Mouse (Mus musculus) bone marrow, adult 2 months (tissue): Measurements from ENCODE around the gene Brd1. TPM values are rescaled to one million over a fixed set of nuclear protein-coding genes. Genes with fewer than 3 reads are reported as not detected.

ENCODE experiments used
- H3K27ac ChIP-seq: fragments of 200-500 bp; 2 replicates; pipeline ENCODE4 v1.5.1; 2012; ENCODE audit warnings: low read depth, mild to moderate bottlenecking, control low read depth, inconsistent platforms, low read length; ENCODE audit not compliant: control insufficient read depth, poor library complexity, insufficient read depth
- H3K4me1 ChIP-seq: fragments of 200-500 bp; 2 replicates; pipeline ENCODE4 v1.6.1; 2011; ENCODE audit warnings: low read length; ENCODE audit not compliant: control insufficient read depth, insufficient read depth
- H3K4me3 ChIP-seq: fragments of 200-500 bp; replicated peaks from 2 replicates; pipeline ENCODE3; 2011; ENCODE audit warnings: mild to moderate bottlenecking, low read depth, low read length, control low read depth; ENCODE audit not compliant: control insufficient read depth
- CTCF ChIP-seq: fragments of 200-500 bp; IDR thresholded peaks from 2 replicates; pipeline ENCODE4 v1.5.1; 2011; ENCODE audit warnings: low read length, control low read depth; ENCODE audit not compliant: control insufficient read depth, insufficient read depth
- POLR2A ChIP-seq: fragments of 200-500 bp; IDR thresholded peaks from 2 replicates; pipeline ENCODE4 v1.6.1; 2011; ENCODE audit warnings: low read depth, mild to moderate bottlenecking, control low read depth, low read length, borderline replicate concordance; ENCODE audit not compliant: control insufficient read depth
- WGBS: fragments of 180-500 bp; shearing (Covaris S2); methylation state at CpG from one replicate; pipeline ENCODE4 v1.1.7; 2018; 5-methylcytosine and 5-hydroxymethylcytosine counted together
- polyA plus RNA-seq: library from polyadenylated mRNA; stranded (reverse); fragments of >200 nt; gene quantifications from 2 replicates; pipeline ENCODE4 v1.2.4, GENCODE M21; 2011; ENCODE audit warnings: low replicate concordance; ENCODE audit not compliant: missing spikeins, insufficient read depth, insufficient read length

The Brd1 gene
- polyA plus RNA-seq, 1 experiment, result 29.1 TPM

GRCm38 (mm10) chr15:88738466-88738865 is 4.4 kb upstream of the Brd1 start:
- Histone ChIP-seq H3K4me1 (no peaks in the 10 kb centered on the region; the same call in 1 of the 2 replicates), H3K4me3 (no peak overlapping the region), H3K27ac (no peak overlapping the region)
- 84% methylated on average over 2 of the region's 2 CpGs for WGBS
- TF ChIP-seq CTCF, result no peak
- TF ChIP-seq POLR2A, result no peak

- Histone ChIP-seq H3K4me1 (peaks cover 2% of the 10 kb centered on the region), H3K4me3 (no peak overlapping the region), H3K27ac (no peak overlapping the region)
- TF ChIP-seq POLR2A (no peak), CTCF (no peak)
- 63% methylated on average over 4 of the region's 4 CpGs for WGBS
Measured at GRCm38 (mm10) chr15:88736166-88736565, 2.1 kb upstream of the Brd1 start.

DNA sequence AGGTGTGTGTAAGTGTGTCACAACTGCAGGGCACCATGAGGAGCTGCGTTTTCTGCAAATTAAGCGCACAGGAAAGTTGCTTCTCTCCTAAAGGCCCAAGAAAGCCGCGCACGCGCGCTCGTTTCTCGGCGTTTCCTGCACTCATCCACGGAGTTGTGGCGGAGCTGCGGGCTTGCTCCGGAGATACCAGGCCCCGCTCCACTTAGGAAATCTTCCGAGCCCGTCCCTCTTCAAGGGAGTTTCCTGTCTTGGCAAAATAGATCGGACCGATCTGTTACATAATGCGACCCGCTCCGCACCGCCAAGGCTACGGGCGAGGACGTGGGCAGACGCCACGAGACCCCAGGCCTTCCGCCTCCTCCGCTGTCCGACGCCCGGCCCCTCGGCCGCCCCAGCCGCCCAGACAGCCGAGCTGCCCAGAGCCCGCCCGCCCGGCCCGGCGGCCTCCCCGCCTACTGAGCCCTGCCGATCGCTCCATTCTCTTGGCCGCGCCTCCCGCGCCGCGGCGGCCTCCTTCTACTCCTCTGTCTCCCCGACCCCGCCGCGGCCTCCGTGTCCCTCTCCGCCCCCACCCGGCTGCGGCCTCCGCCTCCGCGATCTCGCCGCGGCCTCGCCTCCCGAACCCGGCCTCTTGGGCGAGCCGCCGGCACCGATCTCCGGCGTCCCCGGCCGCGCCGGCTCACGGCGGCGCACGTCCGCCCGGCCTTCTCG is 837 bp downstream of the Brd1 start:
- under 1% methylated on average over 84 of the region's 86 CpGs for WGBS
- H3K4me1 ChIP-seq, result peaks cover 2% of the 10 kb centered on the region
- peak; percentile 8; the same call in 1 of the 2 replicates for TF ChIP-seq POLR2A
- TF ChIP-seq CTCF, result no peak
- peak overlapping the region; percentile 94 for H3K4me3 ChIP-seq
- H3K27ac ChIP-seq, result peak overlapping the region; percentile 85

- peaks cover 2% of the 10 kb centered on the region for H3K4me1 ChIP-seq
- H3K4me3 ChIP-seq, result peak overlapping the region; percentile 94
- 3% methylated on average over 15 of the region's 15 CpGs for WGBS
- no peak overlapping the region; the same call in 1 of the 2 replicates for H3K27ac ChIP-seq
- TF ChIP-seq POLR2A, result no peak
- no peak for TF ChIP-seq CTCF
Measured at GRCm38 (mm10) chr15:88732405-88733020, 1.5 kb downstream of the Brd1 start.

DNA sequence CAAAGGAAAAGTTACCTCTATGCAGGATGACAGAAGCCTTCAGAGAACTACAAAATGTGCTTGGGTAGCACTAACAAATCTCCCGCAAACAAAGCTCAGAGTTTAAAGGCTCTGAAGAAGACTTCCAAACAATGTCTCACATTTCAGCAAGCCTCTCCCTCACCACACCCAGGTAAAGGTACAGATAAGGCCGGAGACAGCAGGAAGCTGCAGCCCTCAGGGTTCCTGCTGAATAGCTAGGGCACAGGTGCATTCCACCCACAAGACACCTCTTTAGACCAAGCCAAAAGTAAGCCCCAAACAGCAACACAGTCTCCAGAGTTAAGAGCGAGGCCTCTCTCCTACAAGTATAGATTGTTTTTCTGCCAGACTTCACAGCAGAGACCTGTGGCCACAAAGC is 3.3 kb downstream of the Brd1 start:
- no peak overlapping the region for H3K27ac ChIP-seq
- H3K4me1 ChIP-seq, result peaks cover 2% of the 10 kb centered on the region
- no peak overlapping the region for H3K4me3 ChIP-seq
- TF ChIP-seq CTCF (no peak), POLR2A (no peak)
- 68% methylated on average over 3 of the region's 3 CpGs for WGBS

DNA sequence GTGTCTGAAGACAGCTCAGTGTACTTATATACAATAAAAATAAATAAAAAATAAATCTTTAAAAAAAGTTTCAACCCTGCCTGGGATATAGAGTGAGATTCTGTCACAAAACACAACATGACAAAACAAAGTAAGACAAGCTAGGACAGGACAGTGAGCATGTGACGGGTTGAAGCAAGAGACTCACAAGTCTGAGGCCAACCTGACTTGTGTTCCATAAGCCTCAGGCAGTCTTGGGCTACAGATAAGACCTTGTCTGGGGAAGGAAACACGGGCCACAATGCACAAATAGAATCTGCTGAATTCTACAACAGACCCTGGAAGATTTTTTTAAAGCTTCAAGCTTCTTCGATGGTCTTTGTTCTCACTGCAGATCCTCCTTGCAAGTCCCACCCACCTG is 6.8 kb downstream of the Brd1 start:
- Histone ChIP-seq H3K27ac (no peak overlapping the region), H3K4me3 (no peak overlapping the region), H3K4me1 (peaks cover 2% of the 10 kb centered on the region)
- TF ChIP-seq CTCF (no peak), POLR2A (no peak)
- 51% methylated on average over 3 of the region's 3 CpGs for WGBS

DNA sequence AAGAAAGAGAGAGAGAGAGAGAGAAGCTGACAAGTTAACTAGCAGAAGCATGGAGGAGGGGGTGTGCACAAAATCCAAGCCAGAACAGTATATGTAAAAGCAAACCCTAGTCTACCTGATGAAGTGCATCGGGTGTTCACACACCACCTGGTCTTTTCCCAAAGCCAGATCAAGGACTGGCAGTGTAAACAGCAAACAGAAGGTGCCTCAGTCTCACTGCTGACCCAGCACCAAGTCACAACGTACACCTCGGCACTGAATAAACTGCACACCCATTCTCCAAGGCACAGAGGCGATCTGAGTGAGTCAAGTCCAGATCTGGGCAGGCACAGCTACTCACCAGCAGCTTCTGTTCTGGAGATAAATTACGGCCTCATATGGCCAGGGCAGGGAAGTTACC is 9.0 kb downstream of the Brd1 start:
- TF ChIP-seq POLR2A (no peak), CTCF (no peak)
- 89% methylated on average over 5 of the region's 5 CpGs for WGBS
- Histone ChIP-seq H3K4me1 (no peaks in the 10 kb centered on the region), H3K27ac (no peak overlapping the region), H3K4me3 (no peak overlapping the region)

DNA sequence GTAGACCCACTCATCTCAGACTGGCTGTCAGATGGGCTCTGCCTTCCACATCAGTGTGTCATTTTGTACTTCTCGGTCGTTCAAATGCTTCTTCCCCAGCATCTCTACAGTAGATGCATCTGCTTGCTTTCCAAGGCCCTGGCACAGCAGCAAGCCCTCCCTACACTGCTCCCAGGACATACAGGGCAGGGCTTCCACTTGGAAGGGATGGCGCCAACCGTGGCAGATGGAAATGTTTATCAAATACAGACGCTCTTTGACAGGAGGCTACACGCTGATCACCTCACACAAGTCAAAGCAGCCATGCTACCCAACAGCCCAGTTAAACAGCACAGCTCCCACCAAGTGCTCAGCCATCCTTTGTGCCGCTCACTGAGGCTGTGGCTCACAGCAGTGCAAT is 9.7 kb downstream of the Brd1 start:
- no peak for TF ChIP-seq POLR2A
- no peak for TF ChIP-seq CTCF
- 84% methylated on average over 7 of the region's 7 CpGs for WGBS
- H3K4me1 ChIP-seq, result no peaks in the 10 kb centered on the region

More for the DNA sequence above, 9.7 kb downstream of the Brd1 start:
- H3K4me3 ChIP-seq, result no peak overlapping the region
- H3K27ac ChIP-seq, result no peak overlapping the region
